Mouse (Mus musculus) retina, postnatal 1 day (tissue): ENCODE results near the gene Tenm2.
A peak's percentile ranks its signal among the peaks of the same experiment; 100 is the strongest.

Experiments
- DNase-seq: peaks from one replicate; pipeline ENCODE4 v3.0.0-alpha.2; 2012

Tenm2 gene

GRCm38 (mm10) chr11:36037311-36037710 lies 1198.5 kb downstream of the Tenm2 start:
- DNase-seq, result no peak

GRCm38 (mm10) chr11:36036061-36036695 lies 1199.6 kb downstream of the Tenm2 start:
- peak; percentile 86 for DNase-seq

GRCm38 (mm10) chr11:36031751-36032150 lies 1204.0 kb downstream of the Tenm2 start:
- no peak for DNase-seq

GRCm38 (mm10) chr11:36020009-36020408 lies 1215.8 kb downstream of the Tenm2 start:
- no peak for DNase-seq

- DNase-seq, result no peak
Measured at GRCm38 (mm10) chr11:36013179-36013578, 1222.6 kb downstream of the Tenm2 start.

GRCm38 (mm10) chr11:36009281-36010208 lies 1226.2 kb downstream of the Tenm2 start:
- DNase-seq, result no peak

GRCm38 (mm10) chr11:36002900-36003299 lies 1232.9 kb downstream of the Tenm2 start:
- DNase-seq, result no peak

- DNase-seq, result peak; percentile 94
Measured at GRCm38 (mm10) chr11:36001282-36001970, 1234.3 kb downstream of the Tenm2 start.

- DNase-seq, result peak; percentile 64
Measured at GRCm38 (mm10) chr11:36000585-36001281, 1235.0 kb downstream of the Tenm2 start.

GRCm38 (mm10) chr11:36000038-36000437 lies 1235.7 kb downstream of the Tenm2 start:
- DNase-seq, result no peak

GRCm38 (mm10) chr11:35998048-35998447 lies 1237.7 kb downstream of the Tenm2 start:
- DNase-seq, result no peak

- no peak for DNase-seq
Measured at GRCm38 (mm10) chr11:35995310-35995709, 1240.5 kb downstream of the Tenm2 start.

GRCm38 (mm10) chr11:35991846-35992245 lies 1243.9 kb downstream of the Tenm2 start:
- DNase-seq, result no peak

GRCm38 (mm10) chr11:35989967-35990366 lies 1245.8 kb downstream of the Tenm2 start:
- DNase-seq, result no peak

GRCm38 (mm10) chr11:35985841-35986393 lies 1249.8 kb downstream of the Tenm2 start:
- DNase-seq, result peak; percentile 59

- DNase-seq, result no peak
Measured at GRCm38 (mm10) chr11:35982734-35983133, 1253.0 kb downstream of the Tenm2 start.

- peak; percentile 79 for DNase-seq
Measured at GRCm38 (mm10) chr11:35980411-35980917, 1255.3 kb downstream of the Tenm2 start, which contains the start of gene Wwc1. Gene Wwc1 (minus strand): TSS chr11:35980527.

- DNase-seq, result peak; percentile 50
Measured at GRCm38 (mm10) chr11:35979733-35980410, 1255.9 kb downstream of the Tenm2 start.

GRCm38 (mm10) chr11:35979266-35979732 lies 1256.5 kb downstream of the Tenm2 start:
- no peak for DNase-seq

GRCm38 (mm10) chr11:35977796-35978195 lies 1258.0 kb downstream of the Tenm2 start:
- no peak for DNase-seq

GRCm38 (mm10) chr11:35977096-35977495 lies 1258.7 kb downstream of the Tenm2 start:
- DNase-seq, result no peak
